Mouse (Mus musculus): Measurements from ENCODE around the gene Nfasc. TPM values are rescaled to one million over a fixed set of nuclear protein-coding genes. Genes with fewer than 3 reads are reported as not detected.

Nfasc gene
- total RNA-seq, 2 experiments from 2014 or later: 0.26 to 0.32 TPM

GRCm38 (mm10) chr1:132653161-132653560, 88.4 kb downstream of the Nfasc start:
- DNase-seq (ENCODE audit: low spot score): no peak

- DNase-seq (ENCODE audit: low spot score): no peak
Measured at GRCm38 (mm10) chr1:132650680-132651079, 90.9 kb downstream of the Nfasc start.

- no peak for DNase-seq (ENCODE audit: low spot score)
Measured at GRCm38 (mm10) chr1:132647958-132648357, 93.6 kb downstream of the Nfasc start.

- no peak for DNase-seq (ENCODE audit: low spot score)
Measured at GRCm38 (mm10) chr1:132641049-132641795, 100.4 kb downstream of the Nfasc start.

GRCm38 (mm10) chr1:132640256-132640655, 101.3 kb downstream of the Nfasc start:
- DNase-seq (ENCODE audit: low spot score): peak; percentile 33

- no peak for DNase-seq (ENCODE audit: low spot score)
Measured at GRCm38 (mm10) chr1:132637346-132637745, 104.3 kb downstream of the Nfasc start.

GRCm38 (mm10) chr1:132629611-132630370, 111.8 kb downstream of the Nfasc start:
- DNase-seq (ENCODE audit: low spot score): peak; percentile 87

GRCm38 (mm10) chr1:132628599-132628998, 113.0 kb downstream of the Nfasc start:
- no peak for DNase-seq (ENCODE audit: low spot score)

GRCm38 (mm10) chr1:132628183-132628582, 113.4 kb downstream of the Nfasc start:
- DNase-seq (ENCODE audit: low spot score): no peak

- DNase-seq (ENCODE audit: low spot score): no peak
Measured at GRCm38 (mm10) chr1:132626125-132626756, 115.4 kb downstream of the Nfasc start.

GRCm38 (mm10) chr1:132625034-132625433, 116.6 kb downstream of the Nfasc start:
- DNase-seq (ENCODE audit: low spot score): no peak

GRCm38 (mm10) chr1:132624466-132624865, 117.1 kb downstream of the Nfasc start:
- DNase-seq (ENCODE audit: low spot score): no peak

GRCm38 (mm10) chr1:132623641-132624336, 117.8 kb downstream of the Nfasc start:
- DNase-seq (ENCODE audit: low spot score): no peak

GRCm38 (mm10) chr1:132612066-132612465, 129.5 kb downstream of the Nfasc start:
- DNase-seq (ENCODE audit: low spot score): no peak

GRCm38 (mm10) chr1:132609048-132609634, 132.5 kb downstream of the Nfasc start:
- DNase-seq (ENCODE audit: low spot score): peak; percentile 48

GRCm38 (mm10) chr1:132602161-132602560, 139.4 kb downstream of the Nfasc start:
- DNase-seq (ENCODE audit: low spot score): no peak

GRCm38 (mm10) chr1:132598024-132598423, 143.6 kb downstream of the Nfasc start:
- no peak for DNase-seq (ENCODE audit: low spot score)

- DNase-seq (ENCODE audit: low spot score): no peak
Measured at GRCm38 (mm10) chr1:132595741-132596140, 145.9 kb downstream of the Nfasc start.

GRCm38 (mm10) chr1:132594587-132594986, 147.0 kb downstream of the Nfasc start:
- peak; percentile 61 for DNase-seq (ENCODE audit: low spot score)

GRCm38 (mm10) chr1:132592145-132592544, 149.5 kb downstream of the Nfasc start:
- no peak for DNase-seq (ENCODE audit: low spot score)

- no peak for DNase-seq (ENCODE audit: low spot score)
Measured at GRCm38 (mm10) chr1:132591399-132591930, 150.1 kb downstream of the Nfasc start.
